Mouse (Mus musculus) cerebellum, adult 2 months (tissue): ENCODE results near the gene Phf20. TPM values are rescaled to one million over a fixed set of nuclear protein-coding genes. Genes with fewer than 3 reads are reported as not detected.
A peak's percentile ranks its signal among the peaks of the same experiment; 100 is the strongest.

Experiments
- DNase-seq, 2 experiments: peaks; one replicate each; pipeline ENCODE4 v3.0.0; 2021
- H3K27ac ChIP-seq: fragments of 200-500 bp; 2 replicates; pipeline ENCODE4 v1.5.1; 2012; ENCODE audit warnings: low read length, control low read depth, inconsistent platforms; ENCODE audit not compliant: insufficient read depth
- H3K27me3 ChIP-seq: fragments of 200-500 bp; 2 replicates; pipeline ENCODE4 v1.6.1; 2012; ENCODE audit warnings: inconsistent platforms, mild to moderate bottlenecking, low read length, moderate library complexity; ENCODE audit not compliant: control insufficient read depth, insufficient read depth
- H3K4me1 ChIP-seq: fragments of 200-500 bp; 2 replicates; pipeline ENCODE4 v1.6.1; 2011; ENCODE audit warnings: low read length; ENCODE audit not compliant: control insufficient read depth, insufficient read depth
- H3K4me3 ChIP-seq: fragments of 200-500 bp; replicated peaks from 2 replicates; pipeline ENCODE3; 2011; ENCODE audit warnings: mild to moderate bottlenecking, low read depth, low read length, control low read depth; ENCODE audit not compliant: insufficient read depth
- CTCF ChIP-seq: fragments of 200-500 bp; IDR thresholded peaks from 2 replicates; pipeline ENCODE4 v1.5.1; 2011; ENCODE audit warnings: low read depth, mild to moderate bottlenecking, control low read depth, low read length, moderate library complexity, borderline replicate concordance; ENCODE audit not compliant: insufficient read depth
- POLR2A ChIP-seq: fragments of 200-500 bp; IDR thresholded peaks from 2 replicates; pipeline ENCODE4 v1.6.1; 2011; ENCODE audit warnings: low read length, control low read depth, borderline replicate concordance; ENCODE audit not compliant: insufficient read depth
- WGBS: fragments of 180-500 bp; shearing (Covaris S2); methylation state at CpG from one replicate; pipeline ENCODE4 v1.1.7; 2018; 5-methylcytosine and 5-hydroxymethylcytosine counted together
- polyA plus RNA-seq: library from polyadenylated mRNA; depleted of rRNA; stranded (reverse); fragments of >200 nt; gene quantifications from 2 replicates; pipeline ENCODE4 v1.2.3, GENCODE M21; 2012

The Phf20 gene
- polyA plus RNA-seq, 1 experiment = 44.6 TPM

- Histone ChIP-seq H3K27ac (no peak overlapping the region), H3K27me3 (no peaks in the 10 kb centered on the region), H3K4me1 (peaks cover 6% of the 10 kb centered on the region), H3K4me3 (no peak overlapping the region)
- no peak for DNase-seq
- WGBS = 97% methylated on average over 4 of the region's 4 CpGs
- TF ChIP-seq CTCF = no peak
- no peak for TF ChIP-seq POLR2A
These were observed 90.5 kb downstream of the Phf20 start for GRCm38 (mm10) chr2:156286733-156287132.

DNA sequence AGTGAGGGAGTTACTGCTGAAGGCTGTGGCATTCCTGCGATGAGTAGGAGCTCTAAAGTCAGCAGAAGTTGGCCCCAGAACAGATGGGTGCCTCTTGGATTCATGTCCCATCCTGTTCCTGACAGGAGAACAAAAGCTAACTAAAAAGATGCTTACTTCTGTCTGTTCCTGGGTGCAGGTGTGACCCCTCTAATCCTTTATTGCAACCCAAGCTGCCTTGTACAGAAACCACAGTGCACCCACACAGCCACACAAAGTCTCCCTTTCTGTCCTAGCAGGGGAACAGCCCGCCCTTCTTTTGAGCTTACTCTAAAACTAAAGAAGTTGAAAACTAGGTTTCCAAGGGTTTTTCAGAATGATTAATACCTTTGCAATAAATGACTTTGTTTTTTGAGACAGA lies 92.0 kb downstream of the Phf20 start:
- Histone ChIP-seq H3K27me3 (no peaks in the 10 kb centered on the region), H3K4me1 (peaks cover 6% of the 10 kb centered on the region), H3K27ac (no peak overlapping the region), H3K4me3 (no peak overlapping the region)
- DNase-seq = no peak
- WGBS = 83% methylated on average over 2 of the region's 2 CpGs
- no peak for TF ChIP-seq POLR2A
- no peak for TF ChIP-seq CTCF

- peaks cover 6% of the 10 kb centered on the region for H3K4me1 ChIP-seq
- peak overlapping the region; percentile 82 for H3K27ac ChIP-seq
- no peak overlapping the region for H3K4me3 ChIP-seq
- TF ChIP-seq CTCF (no peak), POLR2A (no peak)
- no peaks in the 10 kb centered on the region for H3K27me3 ChIP-seq
- WGBS = 21% methylated on average over 2 of the region's 2 CpGs
- peak; percentile 80 to 81 for DNase-seq
These were observed 93.4 kb downstream of the Phf20 start for GRCm38 (mm10) chr2:156289552-156290160.

GRCm38 (mm10) chr2:156291998-156292397 lies 95.7 kb downstream of the Phf20 start:
- H3K27me3 ChIP-seq = no peaks in the 10 kb centered on the region
- 90% methylated on average over 1 of the region's 1 CpGs for WGBS
- H3K27ac ChIP-seq = no peak overlapping the region
- TF ChIP-seq CTCF (no peak), POLR2A (no peak)
- peaks cover 6% of the 10 kb centered on the region for H3K4me1 ChIP-seq
- DNase-seq = no peak
- H3K4me3 ChIP-seq = no peak overlapping the region

GRCm38 (mm10) chr2:156295601-156296063 lies 99.4 kb downstream of the Phf20 start:
- TF ChIP-seq POLR2A (no peak), CTCF (no peak)
- Histone ChIP-seq H3K4me3 (no peak overlapping the region), H3K27me3 (no peaks in the 10 kb centered on the region), H3K27ac (no peak overlapping the region), H3K4me1 (no peaks in the 10 kb centered on the region; the same call in 1 of the 2 replicates)
- no peak for DNase-seq
- WGBS = 98% methylated on average over 2 of the region's 2 CpGs

DNA sequence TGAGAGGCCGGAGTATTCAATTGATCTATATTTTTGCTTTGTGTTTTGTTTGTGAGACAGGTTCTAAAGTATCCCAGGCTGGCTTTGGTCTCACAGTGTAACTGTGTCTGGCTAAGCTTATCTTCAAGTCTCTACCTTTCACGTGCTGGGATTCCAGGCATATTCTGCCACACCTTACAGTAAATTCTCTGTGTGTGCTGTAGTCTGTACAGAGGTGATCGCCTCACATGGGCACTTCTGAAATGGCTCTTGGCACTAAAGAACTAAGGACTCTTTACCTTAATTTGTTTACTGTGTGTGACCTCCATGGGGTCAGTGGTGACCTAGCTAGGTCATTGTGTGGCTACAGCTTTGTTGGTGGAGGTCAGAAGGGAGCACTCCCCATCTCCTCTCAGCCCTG lies 99.9 kb downstream of the Phf20 start:
- no peaks in the 10 kb centered on the region for H3K27me3 ChIP-seq
- no peak overlapping the region for H3K27ac ChIP-seq
- no peak for DNase-seq
- WGBS = 98% methylated on average over 3 of the region's 3 CpGs
- H3K4me3 ChIP-seq = no peak overlapping the region
- no peaks in the 10 kb centered on the region for H3K4me1 ChIP-seq
- TF ChIP-seq CTCF (no peak), POLR2A (no peak)

DNA sequence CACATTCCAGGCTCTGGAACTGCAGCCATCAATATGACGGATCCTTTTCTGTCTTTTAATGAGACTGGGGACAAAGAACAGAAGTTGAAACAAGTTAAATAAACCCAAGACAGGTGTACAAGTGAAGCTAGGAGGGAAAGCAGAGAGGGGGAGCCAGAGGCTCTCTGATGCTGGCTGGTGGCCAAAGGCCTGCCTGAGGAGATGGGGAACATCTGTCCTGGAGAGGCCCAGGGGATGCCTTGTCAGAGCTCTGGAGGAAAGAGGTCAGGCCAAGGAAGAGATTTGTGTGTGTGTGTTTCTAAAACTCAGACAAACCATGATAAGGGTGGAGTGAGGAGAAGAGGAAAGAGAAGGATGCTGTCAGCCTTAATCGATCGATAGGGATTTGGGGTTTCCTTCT lies 101.4 kb downstream of the Phf20 start:
- no peak overlapping the region for H3K4me3 ChIP-seq
- H3K27me3 ChIP-seq = no peaks in the 10 kb centered on the region
- no peak for DNase-seq
- TF ChIP-seq POLR2A (no peak), CTCF (no peak)
- no peaks in the 10 kb centered on the region for H3K4me1 ChIP-seq
- H3K27ac ChIP-seq = no peak overlapping the region
- WGBS = 83% methylated on average over 3 of the region's 3 CpGs

DNA sequence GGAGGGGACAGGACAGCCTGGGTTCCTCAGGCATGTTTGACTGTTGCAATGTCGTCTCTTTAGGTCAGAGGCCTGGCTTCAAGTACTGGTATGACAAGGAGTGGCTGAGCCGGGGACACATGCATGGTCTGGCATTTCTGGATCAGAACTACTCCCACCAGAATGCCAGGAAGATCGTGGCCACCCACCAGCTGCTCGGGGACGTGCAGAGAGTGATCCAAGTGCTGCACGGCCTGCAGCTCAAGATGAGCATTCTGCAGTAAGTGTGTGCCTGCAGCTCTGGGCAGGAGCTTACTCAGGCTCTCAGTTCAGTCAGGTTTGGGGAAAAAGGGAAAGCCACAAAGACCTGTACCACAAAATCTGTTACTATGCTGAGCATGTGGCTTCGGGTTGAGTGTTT lies 102.2 kb downstream of the Phf20 start:
- 46% methylated on average over 7 of the region's 7 CpGs for WGBS
- Histone ChIP-seq H3K4me1 (no peaks in the 10 kb centered on the region), H3K27me3 (no peaks in the 10 kb centered on the region), H3K4me3 (no peak overlapping the region), H3K27ac (no peak overlapping the region)
- TF ChIP-seq CTCF = no peak
- DNase-seq = no peak
